Mouse (Mus musculus): ENCODE data around the gene Gm6169. TPM values are rescaled to one million over a fixed set of nuclear protein-coding genes. Genes with fewer than 3 reads are reported as not detected.
A peak's percentile ranks its signal among the peaks of the same experiment; 100 is the strongest.
"Not testable (repeated sequence)": the region's sequence is repeated elsewhere in the genome, so short reads cannot be mapped to it uniquely, and the experiment has no call there.

Gene Gm6169
- polyA plus RNA-seq, 1 experiment from 2014 or later = 0.66 TPM

DNA sequence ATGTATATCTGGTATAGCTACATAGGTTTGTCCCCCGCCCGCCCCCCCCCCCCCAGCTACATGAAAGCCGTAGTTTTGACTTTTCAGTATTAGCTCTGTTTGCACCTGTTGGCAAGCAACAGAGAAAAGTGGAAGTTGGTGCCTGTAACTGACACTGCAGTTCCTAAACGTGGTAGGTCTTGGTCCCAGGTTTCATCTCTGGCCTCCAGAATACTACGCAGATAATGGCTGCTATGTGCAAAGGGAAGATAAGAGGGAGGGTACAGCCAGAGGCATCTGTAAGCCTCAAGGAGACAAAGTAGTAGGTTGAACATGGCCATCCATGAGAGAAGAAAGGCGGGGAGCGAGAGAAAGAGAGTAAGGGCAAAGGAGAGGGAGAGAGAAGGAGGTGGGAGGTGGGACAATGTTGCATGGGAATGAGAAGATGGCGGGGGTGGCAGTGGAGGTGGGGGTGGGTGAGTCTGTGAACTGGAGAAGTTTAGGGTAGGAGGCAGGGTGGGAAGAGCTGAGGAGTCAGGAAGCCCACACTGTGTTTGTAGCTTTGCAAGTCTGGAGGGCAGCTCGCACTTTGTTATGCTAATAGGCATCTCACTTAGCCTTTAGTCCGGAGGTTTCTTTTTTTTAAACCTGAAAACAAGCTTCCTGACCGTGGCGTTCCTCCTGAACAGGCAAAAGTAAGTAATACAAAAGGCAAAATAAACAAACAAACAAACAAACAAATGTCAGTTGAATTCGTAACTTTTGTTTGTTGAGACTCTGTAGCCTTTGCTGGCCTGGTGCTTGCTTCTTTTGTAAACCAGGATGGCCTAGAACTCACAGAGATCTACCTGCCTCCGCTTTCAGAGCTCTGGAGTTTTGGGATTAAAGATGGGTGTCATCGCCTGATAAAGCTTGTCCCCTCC lies 32.1 kb downstream of the Gm6169 start, which contains the start of gene Fam169a:
Gene Fam169a, plus strand, starts transcription at position 638 of the 902 bp plus-strand sequence.
- peaks cover 26% of the 10 kb centered on the region for H3K4me1 ChIP-seq
- DNase-seq (ENCODE audit: low spot score) = no peak
- WGBS = 36% methylated on average over 15 of the region's 15 CpGs
- peaks cover 44% of the 10 kb centered on the region for H3K27me3 ChIP-seq (replicated peaks; ENCODE audit: low read depth, poor library complexity, severe bottlenecking)
- peaks cover 5% of the 10 kb centered on the region; the same call in 1 of the 2 replicates for H3K9me3 ChIP-seq
- no peaks in the 10 kb centered on the region for H3K36me3 ChIP-seq (replicated peaks)
- H3K27ac ChIP-seq (replicated peaks) = no peak within 1 kb of the TSS
- no peak within 1 kb of the TSS for H3K4me3 ChIP-seq

GRCm38 (mm10) chr13:97064844-97065621 lies 34.0 kb downstream of the Gm6169 start:
- peak overlapping the region; percentile 6; the same call in 1 of the 2 replicates for H3K4me3 ChIP-seq
- peak overlapping the region; percentile 57 for H3K27ac ChIP-seq (replicated peaks)
- peaks cover 37% of the 10 kb centered on the region for H3K27me3 ChIP-seq (replicated peaks; ENCODE audit: low read depth, poor library complexity, severe bottlenecking)
- H3K4me1 ChIP-seq = peaks cover 25% of the 10 kb centered on the region
- 43% methylated on average over 18 of the region's 18 CpGs for WGBS
- not testable (repeated sequence) for H3K36me3 ChIP-seq (replicated peaks); H3K9me3 ChIP-seq
- DNase-seq (ENCODE audit: low spot score) = peak; percentile 41

- no peaks in the 10 kb centered on the region for H3K36me3 ChIP-seq (replicated peaks)
- 49% methylated on average over 3 of the region's 3 CpGs for WGBS
- H3K4me3 ChIP-seq = peak overlapping the region; percentile 6; the same call in 1 of the 2 replicates
- peak overlapping the region; percentile 57 for H3K27ac ChIP-seq (replicated peaks)
- peaks cover 25% of the 10 kb centered on the region for H3K4me1 ChIP-seq
- peaks cover 31% of the 10 kb centered on the region for H3K27me3 ChIP-seq (replicated peaks; ENCODE audit: low read depth, poor library complexity, severe bottlenecking)
- DNase-seq (ENCODE audit: low spot score) = peak; percentile 21
- peaks cover 5% of the 10 kb centered on the region; the same call in 1 of the 2 replicates for H3K9me3 ChIP-seq
Measured at GRCm38 (mm10) chr13:97064413-97064812, 34.6 kb downstream of the Gm6169 start.

DNA sequence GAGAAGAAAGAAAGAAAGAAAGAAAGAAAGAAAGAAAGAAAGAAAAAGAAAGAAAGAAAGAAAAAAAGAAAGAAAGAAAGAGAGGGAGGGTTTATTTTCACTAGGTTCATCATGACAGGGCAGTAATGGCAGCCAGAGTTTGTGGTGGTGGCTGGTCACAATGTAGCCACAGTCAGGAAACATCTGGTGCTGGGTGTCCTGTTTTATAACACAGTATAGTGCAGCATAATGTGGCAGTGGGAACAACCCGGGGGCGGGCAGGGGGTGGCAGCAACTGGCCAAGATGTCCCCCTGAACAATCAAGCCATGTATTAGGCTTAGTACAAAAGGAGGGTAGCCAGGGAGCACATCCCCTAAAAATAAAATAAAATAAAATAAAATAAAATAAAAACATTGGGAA lies 35.6 kb downstream of the Gm6169 start:
- Histone ChIP-seq H3K9me3 (peaks cover 5% of the 10 kb centered on the region; the same call in 1 of the 2 replicates), H3K4me3 (no peak overlapping the region), H3K27me3 (replicated peaks; ENCODE audit: low read depth, poor library complexity, severe bottlenecking) (peaks cover 24% of the 10 kb centered on the region), H3K27ac (replicated peaks) (no peak overlapping the region), H3K4me1 (peaks cover 25% of the 10 kb centered on the region), H3K36me3 (replicated peaks) (no peaks in the 10 kb centered on the region)
- 83% methylated on average over 2 of the region's 2 CpGs for WGBS
- DNase-seq (ENCODE audit: low spot score) = no peak

- no peak overlapping the region for H3K27ac ChIP-seq (replicated peaks)
- H3K27me3 ChIP-seq (replicated peaks; ENCODE audit: low read depth, poor library complexity, severe bottlenecking) = peaks cover 11% of the 10 kb centered on the region
- no peak overlapping the region for H3K4me3 ChIP-seq
- peaks cover 5% of the 10 kb centered on the region; the same call in 1 of the 2 replicates for H3K9me3 ChIP-seq
- peaks cover 26% of the 10 kb centered on the region for H3K4me1 ChIP-seq
- no peaks in the 10 kb centered on the region for H3K36me3 ChIP-seq (replicated peaks)
- DNase-seq (ENCODE audit: low spot score) = no peak
- 92% methylated on average over 3 of the region's 3 CpGs for WGBS
Measured at GRCm38 (mm10) chr13:97062151-97062550, 36.9 kb downstream of the Gm6169 start.

DNA sequence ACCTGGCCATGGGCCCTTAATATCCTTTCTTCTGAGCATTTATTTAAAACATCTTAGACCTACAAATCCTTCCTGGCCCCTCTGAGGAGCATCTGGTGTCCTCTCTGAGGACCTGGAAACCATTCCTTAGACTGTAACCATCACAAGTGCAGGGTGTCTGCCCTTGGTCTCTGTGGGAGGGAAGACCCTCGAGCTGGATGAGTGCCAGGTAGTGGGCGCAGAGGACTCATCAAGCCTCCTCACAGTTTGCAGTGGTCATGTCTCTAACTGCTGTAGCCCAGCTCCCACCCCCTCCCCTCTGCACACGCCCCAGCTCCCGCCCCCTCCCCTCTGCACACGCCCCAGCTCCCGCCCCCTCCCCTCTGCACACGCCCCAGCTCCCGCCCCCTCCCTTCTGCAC lies 38.7 kb downstream of the Gm6169 start:
- Histone ChIP-seq H3K27me3 (replicated peaks; ENCODE audit: low read depth, poor library complexity, severe bottlenecking) (no peaks in the 10 kb centered on the region), H3K36me3 (replicated peaks) (no peaks in the 10 kb centered on the region), H3K4me3 (no peak overlapping the region), H3K9me3 (0 out of 2 replicates have a peak, but pooled peaks cover 2% of the 10 kb centered on the region), H3K4me1 (peaks cover 21% of the 10 kb centered on the region), H3K27ac (replicated peaks) (no peak overlapping the region)
- WGBS = 71% methylated on average over 7 of the region's 8 CpGs
- no peak for DNase-seq (ENCODE audit: low spot score)

DNA sequence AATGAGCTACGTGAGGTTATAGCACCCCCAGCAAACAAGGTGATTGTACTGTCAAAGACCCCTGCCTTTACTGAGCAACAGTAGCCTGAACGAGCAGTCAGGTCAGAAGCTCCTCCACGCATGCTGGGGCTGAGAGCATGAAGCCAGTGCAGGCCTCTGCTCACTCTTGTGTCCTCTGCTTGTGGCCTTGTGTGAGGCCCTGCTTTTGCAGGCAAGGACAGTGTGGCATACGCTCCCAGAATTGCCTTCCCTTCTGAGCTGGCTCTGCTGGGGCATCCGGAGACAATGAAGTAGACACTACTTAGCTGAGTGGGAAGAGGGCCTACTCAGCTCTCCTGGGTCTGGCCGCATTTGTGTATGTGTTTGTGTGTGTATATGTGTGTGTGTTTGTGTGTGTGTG lies 39.3 kb downstream of the Gm6169 start:
- H3K4me1 ChIP-seq = peaks cover 20% of the 10 kb centered on the region

GRCm38 (mm10) chr13:97057817-97058216 lies 41.2 kb downstream of the Gm6169 start:
- no peaks in the 10 kb centered on the region for H3K27me3 ChIP-seq (replicated peaks; ENCODE audit: low read depth, poor library complexity, severe bottlenecking)
- H3K27ac ChIP-seq (replicated peaks) = no peak overlapping the region
- 55% methylated on average over 4 of the region's 4 CpGs for WGBS
- DNase-seq (ENCODE audit: low spot score) = no peak
- no peak overlapping the region for H3K4me3 ChIP-seq
- H3K4me1 ChIP-seq = peaks cover 12% of the 10 kb centered on the region
- H3K9me3 ChIP-seq = no peaks in the 10 kb centered on the region
- H3K36me3 ChIP-seq (replicated peaks) = no peaks in the 10 kb centered on the region

More for the DNA sequence above, 39.3 kb downstream of the Gm6169 start:
- DNase-seq (ENCODE audit: low spot score) = no peak
- H3K4me3 ChIP-seq = no peak overlapping the region
- no peaks in the 10 kb centered on the region for H3K9me3 ChIP-seq
- no peaks in the 10 kb centered on the region for H3K36me3 ChIP-seq (replicated peaks)
- 89% methylated on average over 6 of the region's 6 CpGs for WGBS
- no peaks in the 10 kb centered on the region for H3K27me3 ChIP-seq (replicated peaks; ENCODE audit: low read depth, poor library complexity, severe bottlenecking)
- no peak overlapping the region for H3K27ac ChIP-seq (replicated peaks)

DNA sequence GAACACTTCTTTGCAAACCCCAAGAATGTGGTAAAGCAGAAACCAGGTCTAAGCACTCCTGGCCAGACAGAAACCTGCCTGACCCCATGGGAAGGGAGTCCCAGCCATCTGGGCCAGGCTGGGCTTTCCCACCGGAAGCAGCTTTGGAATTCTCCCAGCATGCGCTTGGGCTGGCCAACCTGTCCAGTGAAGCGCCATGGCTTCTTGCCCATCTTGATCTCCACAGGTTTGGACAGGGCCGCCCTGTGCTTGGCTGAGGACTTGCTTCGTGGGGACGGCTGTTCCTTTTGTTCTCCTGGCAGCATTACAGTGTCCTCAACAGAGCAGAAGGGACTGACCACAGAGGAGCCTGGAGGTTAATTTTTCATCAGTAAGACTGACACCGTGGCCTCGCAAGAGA lies 45.2 kb downstream of the Gm6169 start:
- no peak for DNase-seq (ENCODE audit: low spot score)
- no peaks in the 10 kb centered on the region for H3K27me3 ChIP-seq (replicated peaks; ENCODE audit: low read depth, poor library complexity, severe bottlenecking)
- 88% methylated on average over 8 of the region's 8 CpGs for WGBS
- H3K9me3 ChIP-seq = no peaks in the 10 kb centered on the region
- H3K36me3 ChIP-seq (replicated peaks) = no peaks in the 10 kb centered on the region
- H3K4me1 ChIP-seq = peaks cover 8% of the 10 kb centered on the region
- H3K4me3 ChIP-seq = no peak overlapping the region
- no peak overlapping the region for H3K27ac ChIP-seq (replicated peaks)

DNA sequence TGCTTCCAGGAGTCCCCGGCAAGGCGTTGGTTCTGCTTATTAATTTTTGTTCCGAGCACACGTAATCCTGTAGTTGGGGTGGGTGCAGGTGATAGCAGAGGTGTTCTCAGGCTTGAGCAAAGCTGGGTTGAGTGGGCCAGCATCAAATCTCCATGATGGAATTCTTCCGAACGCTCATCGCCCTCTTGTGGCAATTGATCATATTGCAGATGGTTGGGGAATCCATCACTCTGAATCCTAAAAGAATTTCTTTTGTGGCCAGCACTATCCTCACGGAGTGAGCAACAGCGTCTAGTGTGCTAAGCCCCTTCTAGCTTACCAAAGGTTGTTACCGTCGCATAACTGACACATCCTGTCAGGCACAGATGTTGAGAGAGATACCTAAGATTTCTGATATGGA lies 46.4 kb downstream of the Gm6169 start:
- no peak overlapping the region for H3K27ac ChIP-seq (replicated peaks)
- no peaks in the 10 kb centered on the region for H3K9me3 ChIP-seq
- H3K36me3 ChIP-seq (replicated peaks) = no peaks in the 10 kb centered on the region
- peaks cover 4% of the 10 kb centered on the region for H3K4me1 ChIP-seq
- peak; percentile 75 for DNase-seq (ENCODE audit: low spot score)
- no peak overlapping the region for H3K4me3 ChIP-seq
- WGBS = 18% methylated on average over 11 of the region's 11 CpGs
- H3K27me3 ChIP-seq (replicated peaks; ENCODE audit: low read depth, poor library complexity, severe bottlenecking) = no peaks in the 10 kb centered on the region

DNA sequence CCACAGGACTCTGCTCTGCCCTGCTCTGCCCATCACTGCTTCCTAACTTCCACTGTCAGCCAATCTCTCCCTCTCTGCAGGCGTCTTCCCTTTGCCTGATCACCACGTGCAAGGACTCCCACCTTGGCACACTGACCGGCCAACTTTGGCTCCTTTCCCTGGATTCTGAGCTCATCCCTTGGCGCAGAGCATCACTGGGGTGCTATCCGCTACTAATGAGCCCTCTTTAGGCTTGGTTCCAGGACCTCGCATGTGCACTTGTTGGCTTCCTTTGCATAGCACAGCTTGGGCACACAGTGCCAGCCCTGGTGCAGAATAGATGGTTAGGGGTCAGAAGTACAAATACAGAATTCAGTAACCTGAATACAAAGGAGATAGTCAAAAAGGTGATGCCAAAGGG lies 47.9 kb downstream of the Gm6169 start:
- 79% methylated on average over 6 of the region's 6 CpGs for WGBS
- H3K9me3 ChIP-seq = no peaks in the 10 kb centered on the region
- DNase-seq (ENCODE audit: low spot score) = no peak
- no peaks in the 10 kb centered on the region for H3K4me1 ChIP-seq
- H3K36me3 ChIP-seq (replicated peaks) = no peaks in the 10 kb centered on the region
- H3K27me3 ChIP-seq (replicated peaks; ENCODE audit: low read depth, poor library complexity, severe bottlenecking) = no peaks in the 10 kb centered on the region
- H3K4me3 ChIP-seq = no peak overlapping the region
- H3K27ac ChIP-seq (replicated peaks) = no peak overlapping the region

Data from embryonic facial prominence, embryonic 10.5 days (tissue).